13 mouse cellular contexts compared by ENCODE assay signal in genomic region chr1:84449566-84450278, GRCm38 (mm10).
DNase-seq lines count a peak whose midpoint lies in the region.
"Had no signal": no experiment of that assay in that cellular context is flagged by ENCODE, and none has a peak within 500 bp of the region (broad histone marks: within the 10 kb centered on the region; RNA-seq: fewer than 3 reads in every experiment).

No protein-coding gene starts in this region.

- DNase-seq in adrenal gland, postnatal 36 days = peak; percentile 19 to 21
- no peak for DNase-seq in adrenal gland, adult 18-20 months (ENCODE audit: low spot score in 2 of 2)
- DNase-seq in lung, adult 18-20 months = peak; percentile 11 to 28
- DNase-seq in lung, postnatal 4 days = no peak
- DNase-seq in Muller cell, postnatal 12 days (ENCODE audit: inconsistent ontology term) = peak; percentile 86
- DNase-seq in gastrocnemius, postnatal 14 days = peak; percentile 14
- no peak for DNase-seq in left cerebral cortex, adult 8-10 months (ENCODE audit: low spot score in 2 of 2)
- no peak for DNase-seq in layer of hippocampus, postnatal 36 days
- DNase-seq: B cell, adult 2 months; cerebellum, adult 9-10 months; kidney, adult 2 months; kidney, postnatal 4 days; thymus, postnatal 36 days had no signal

- intact Hi-C loops in gastrocnemius, postnatal 14 days (cut with DNase I; ENCODE audit: low total_unique reads) = no loop called here

Comparison
In these comparisons a context has a peak if more than half of its experiments do, and no peak if none do; other contexts are left out.
1. DNase-seq: peak in adrenal gland, postnatal 36 days (2 of 2), lung, adult 18-20 months (2 of 2), Muller cell, postnatal 12 days (single experiment) and gastrocnemius, postnatal 14 days (single experiment); none in adrenal gland, adult 18-20 months (0 of 2), lung, postnatal 4 days (0 of 2), left cerebral cortex, adult 8-10 months (0 of 2) and layer of hippocampus, postnatal 36 days (0 of 2).